Mouse (Mus musculus): ENCODE data around the gene Vtn. TPM values are rescaled to one million over a fixed set of nuclear protein-coding genes. Genes with fewer than 3 reads are reported as not detected.

Vtn gene
- 1,540 and 1,650 TPM in 2 replicates for polyA plus RNA-seq (2012; rRNA removed)

DNA sequence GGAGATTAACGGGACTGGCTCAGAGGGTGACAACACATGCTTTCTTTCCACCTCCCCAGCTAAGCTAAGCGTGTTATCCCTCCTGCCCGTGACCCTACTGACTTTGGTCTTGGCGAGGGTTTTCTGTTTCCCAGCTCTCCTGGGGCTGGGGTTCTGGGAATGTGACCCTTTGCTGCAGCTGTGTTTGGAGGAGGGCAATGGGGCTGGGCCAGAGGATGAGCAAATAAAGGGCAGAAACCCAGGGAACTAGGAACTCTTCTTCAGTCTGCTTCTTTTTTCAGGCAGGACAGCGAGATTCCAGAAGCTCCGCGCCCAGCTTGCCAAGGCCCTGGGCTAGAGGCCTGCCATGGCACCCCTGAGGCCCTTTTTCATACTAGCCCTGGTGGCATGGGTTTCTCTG lies at the start of gene Vtn:
Gene Vtn (plus strand): TSS at position 88 of the 400 bp plus-strand sequence.

DNA sequence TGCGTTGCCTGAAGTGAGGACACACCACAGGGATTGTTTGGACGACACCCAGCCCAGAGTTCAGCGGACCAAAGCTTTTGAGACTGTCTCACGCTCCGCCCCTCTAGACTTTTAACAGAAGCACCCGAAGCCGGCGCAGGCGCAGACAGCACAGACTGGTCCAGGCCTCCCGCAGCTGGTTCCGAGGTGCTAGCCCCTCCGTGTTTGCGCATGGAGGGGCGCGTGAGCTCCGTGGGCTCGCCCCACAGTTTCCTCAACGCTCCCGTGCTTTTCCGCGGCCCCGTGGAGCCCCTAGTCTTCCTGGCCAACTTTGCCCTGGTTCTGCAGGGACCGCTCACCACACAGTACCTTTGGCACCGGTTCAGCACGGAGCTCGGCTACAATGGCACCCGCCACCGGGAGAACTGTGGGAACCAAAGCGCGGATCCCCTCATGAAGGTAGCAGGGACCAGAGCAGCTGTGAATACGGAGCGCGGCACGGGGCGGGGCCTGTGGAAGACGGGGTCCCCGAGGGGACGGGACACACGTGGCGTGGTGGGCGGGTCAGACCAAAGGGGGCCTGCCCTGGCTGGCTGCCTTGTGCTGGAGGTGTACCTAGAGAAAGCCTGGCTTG lies 33.2 kb upstream of the Vtn start, which contains the start of gene Slc46a1:
Gene Slc46a1 (plus strand): TSS at position 130 of the 613 bp plus-strand sequence.

GRCm38 (mm10) chr11:78497544-78498522 lies 1.1 kb upstream of the Vtn start, which contains the start of gene Sarm1:
Gene Sarm1, minus strand, starts transcription at chr11:78497754.

DNA sequence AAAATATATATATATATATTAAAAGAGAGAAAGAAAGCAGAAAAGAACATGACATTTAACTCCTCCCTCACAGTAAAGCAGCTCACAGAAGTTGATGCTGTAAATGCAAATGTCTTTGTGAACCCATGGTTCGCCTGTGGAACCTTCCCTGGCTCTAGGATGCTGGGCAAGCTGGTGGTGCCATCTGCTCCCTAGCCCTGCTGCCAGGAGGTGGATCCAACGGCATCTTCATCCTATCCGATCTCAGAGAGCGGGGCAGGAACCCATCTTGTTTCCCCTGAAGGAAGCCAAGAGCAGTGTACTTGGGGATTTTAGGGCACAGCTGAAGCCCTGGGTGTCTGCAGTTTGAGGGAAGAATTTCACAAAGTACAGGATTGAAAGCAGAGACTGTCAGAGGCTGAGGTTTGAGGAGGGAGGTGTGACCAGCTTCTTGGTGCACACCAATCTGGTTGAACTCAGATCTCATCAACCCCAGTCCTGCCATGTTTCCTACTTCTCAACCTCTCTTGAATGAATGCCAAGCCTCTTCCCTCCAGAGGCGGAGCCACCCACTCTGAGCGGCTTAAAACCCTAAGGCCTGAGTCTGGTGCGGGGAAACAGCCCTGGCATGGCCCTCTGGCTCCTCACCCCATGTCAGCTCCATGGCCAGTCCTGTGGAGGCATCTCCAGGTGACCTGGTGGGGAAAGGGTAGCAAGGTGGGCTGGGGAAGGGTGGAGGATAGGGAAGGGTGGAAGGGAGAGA lies 4.2 kb downstream of the Vtn start, which contains the start of gene Sebox:
Gene Sebox (plus strand): TSS at position 539 of the 742 bp plus-strand sequence.

DNA sequence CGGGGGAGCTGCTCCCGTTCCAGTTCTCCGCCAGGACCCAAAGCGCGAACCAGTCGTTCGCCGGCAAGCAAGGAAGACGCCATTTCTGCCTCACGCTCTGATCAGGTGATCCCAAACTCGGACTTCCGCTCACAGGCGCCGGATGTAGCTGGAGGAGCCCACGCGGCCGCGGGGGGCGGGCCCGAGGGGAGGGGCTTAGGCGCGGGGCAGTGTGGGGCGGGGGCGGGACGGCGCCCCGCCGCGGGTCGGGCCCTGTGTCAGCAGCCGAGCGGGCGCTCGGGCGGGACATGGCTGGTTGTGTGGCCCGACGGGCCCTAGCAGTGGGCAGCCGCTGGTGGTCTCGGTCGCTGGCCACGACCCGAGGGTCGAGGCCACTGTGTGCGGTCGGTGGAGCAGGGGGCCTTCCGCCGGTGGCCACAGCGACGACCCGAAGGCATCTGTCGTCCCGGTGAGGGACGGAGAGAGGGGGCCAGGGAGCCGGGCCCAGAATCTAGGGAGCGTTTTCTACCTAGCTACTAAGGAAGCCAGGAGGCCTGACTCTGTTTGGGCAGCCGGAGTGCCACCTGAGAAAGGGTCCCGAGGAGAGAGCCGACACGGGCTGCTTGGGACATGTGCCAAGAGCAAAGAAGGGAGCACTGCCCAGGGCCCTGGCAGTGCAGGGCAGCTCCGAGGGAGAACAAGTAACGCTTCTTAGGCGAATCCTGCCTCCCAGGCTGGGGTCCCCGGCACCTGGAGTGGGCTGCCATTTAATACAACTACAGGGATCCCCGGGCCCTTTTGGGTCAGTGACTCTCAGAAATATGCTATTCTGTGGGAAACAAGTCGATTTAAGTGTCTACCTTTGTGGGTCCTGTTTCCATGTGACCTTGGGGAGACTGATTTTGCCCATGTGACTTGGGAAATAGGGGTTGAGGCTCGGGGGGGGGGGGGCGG lies 13.4 kb downstream of the Vtn start, which contains the start of the genes Tmem199 and Poldip2:
Gene Tmem199 (minus strand): TSS at position 148 of the 933 bp plus-strand sequence.
Gene Poldip2 (plus strand): TSS at position 169 of the 933 bp plus-strand sequence.

DNA sequence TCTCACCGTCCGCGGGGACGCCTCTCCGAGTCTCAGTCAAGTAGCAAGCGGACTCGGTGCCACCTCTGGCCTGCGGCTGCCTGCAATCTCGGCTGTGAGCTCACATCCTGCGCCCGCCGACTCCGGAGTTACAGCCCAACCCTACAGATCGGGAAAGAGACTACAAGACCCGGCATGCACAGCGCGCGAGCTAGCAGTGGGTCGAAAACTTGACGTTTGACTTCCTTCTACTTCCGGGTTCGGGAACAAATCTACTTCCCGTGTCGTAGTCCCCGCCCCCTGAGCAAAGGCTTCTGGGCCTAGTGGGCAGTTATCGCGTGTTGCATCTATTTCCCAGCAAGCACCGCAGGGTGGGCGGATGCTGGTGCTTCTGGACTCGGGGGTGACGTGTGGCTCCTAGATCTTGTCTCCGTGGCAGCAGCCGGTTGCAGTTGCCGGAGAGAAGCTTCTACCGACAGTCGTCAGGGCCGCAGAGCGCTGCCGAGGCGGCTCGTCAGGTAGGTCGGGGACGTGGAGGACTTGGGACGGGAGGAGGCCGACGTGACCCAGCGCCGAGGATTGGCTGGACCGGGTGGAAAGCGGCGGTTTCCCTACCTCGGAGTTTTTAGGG lies 37.3 kb downstream of the Vtn start, which contains the start of the genes Tnfaip1 and Ift20:
Gene Tnfaip1 (minus strand): TSS at position 253 of the 610 bp plus-strand sequence.
Gene Ift20 (plus strand): TSS at position 282 of the 610 bp plus-strand sequence.

DNA sequence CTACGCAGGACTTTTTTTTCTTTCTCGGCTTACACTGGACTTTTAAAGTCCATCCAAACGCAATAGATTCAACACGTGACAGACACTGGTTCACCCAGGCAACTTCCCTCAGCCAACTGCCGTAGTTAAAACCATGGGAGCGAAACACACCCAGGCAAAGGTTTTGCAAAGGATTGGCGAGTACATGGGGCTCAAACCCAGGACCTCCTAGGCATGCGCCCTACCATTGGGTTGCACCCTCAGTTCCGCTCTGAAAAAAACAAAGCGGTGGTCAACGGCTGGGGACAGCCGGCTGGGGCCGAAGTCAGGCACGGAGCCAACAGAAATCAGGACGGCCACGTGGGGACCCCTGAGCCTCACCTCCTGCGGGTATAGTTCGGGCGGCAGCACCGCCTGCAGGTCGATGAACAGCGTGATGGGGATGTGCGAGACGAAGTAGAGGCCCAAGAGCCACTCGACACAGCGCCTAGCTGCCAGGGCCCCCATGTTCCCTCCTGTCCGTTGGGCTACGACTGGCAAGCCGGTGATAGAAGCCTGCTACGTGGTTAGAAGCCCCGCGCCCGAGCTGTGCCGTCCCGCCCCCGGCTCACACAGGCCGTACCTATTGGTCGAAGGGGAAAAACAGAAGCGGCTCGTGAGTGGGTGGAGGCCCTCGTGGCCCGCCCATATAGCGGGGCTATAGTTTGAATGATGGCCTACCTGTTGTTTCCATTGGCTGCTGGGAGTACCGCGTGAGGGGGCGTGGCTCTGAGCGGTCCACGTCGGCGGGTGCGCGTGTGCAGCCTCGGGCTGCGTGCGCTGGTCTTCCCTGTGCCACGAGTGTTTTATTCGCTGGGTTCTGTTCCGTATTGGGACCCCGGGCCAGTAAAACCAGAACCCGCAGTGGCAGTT lies 51.5 kb downstream of the Vtn start, which contains the start of gene Tmem97:
Gene Tmem97 (minus strand): TSS at position 610 of the 891 bp plus-strand sequence.

Other genes with a start within 250 kb of the Vtn start
- gene 2610507B11Rik, start 237.3 kb upstream of the Vtn start, polyA plus RNA-seq (2012; rRNA removed) = 19.5 and 19.6 TPM in 2 replicates
- 0.15 and 0.20 TPM in 2 replicates for gene BC030499, start 208.2 kb upstream of the Vtn start, polyA plus RNA-seq (2012; rRNA removed)
- gene Spag5, start 197.6 kb upstream of the Vtn start, polyA plus RNA-seq (2012; rRNA removed) = 18.5 and 21.4 TPM in 2 replicates
- 25.4 and 34.5 TPM in 2 replicates for gene Aldoc, start 176.1 kb upstream of the Vtn start, polyA plus RNA-seq (2012; rRNA removed)
- gene Pigs, start 170.7 kb upstream of the Vtn start, polyA plus RNA-seq (2012; rRNA removed) = 21.8 and 25.8 TPM in 2 replicates
- 62.4 and 64.5 TPM in 2 replicates for gene Unc119, start 155.6 kb upstream of the Vtn start, polyA plus RNA-seq (2012; rRNA removed)
- gene Foxn1, start 112.5 kb upstream of the Vtn start, polyA plus RNA-seq (2012; rRNA removed) = not detected in 2 replicates
- gene Slc13a2, start 76.9 kb upstream of the Vtn start, polyA plus RNA-seq (2012; rRNA removed) = 0.03 and 0.06 TPM in 2 replicates
- gene Slc46a1, start 33.4 kb upstream of the Vtn start, polyA plus RNA-seq (2012; rRNA removed) = 12.7 and 14.6 TPM in 2 replicates
- 0.25 and 0.26 TPM in 2 replicates for gene Sarm1, start 1.3 kb upstream of the Vtn start, polyA plus RNA-seq (2012; rRNA removed)
- gene Sebox, start 4.4 kb downstream of the Vtn start, polyA plus RNA-seq (2012; rRNA removed) = 0.09 and 0.22 TPM in 2 replicates
- gene Tmem199, start 13.1 kb downstream of the Vtn start, polyA plus RNA-seq (2012; rRNA removed) = 13.8 and 13.9 TPM in 2 replicates
- 41.8 and 45.1 TPM in 2 replicates for gene Poldip2, start 13.1 kb downstream of the Vtn start, polyA plus RNA-seq (2012; rRNA removed)
- gene Tnfaip1, start 37.2 kb downstream of the Vtn start, polyA plus RNA-seq (2012; rRNA removed) = 10.0 and 10.2 TPM in 2 replicates
- gene Ift20, start 37.3 kb downstream of the Vtn start, polyA plus RNA-seq (2012; rRNA removed) = 47.4 and 51.1 TPM in 2 replicates
- 68.7 and 70.8 TPM in 2 replicates for gene Tmem97, start 51.7 kb downstream of the Vtn start, polyA plus RNA-seq (2012; rRNA removed)
- 4.9 and 5.5 TPM in 2 replicates for gene Nlk, start 198.3 kb downstream of the Vtn start, polyA plus RNA-seq (2012; rRNA removed)